Mouse (Mus musculus) mesoderm, embryonic 11.5 days (tissue): ENCODE results near the gene Slc39a13.

ENCODE experiments used
- DNase-seq: peaks from one replicate; pipeline ENCODE4 v3.0.0-alpha.2; 2012; ENCODE audit warnings: low read depth, low spot score

Gene Slc39a13

DNA sequence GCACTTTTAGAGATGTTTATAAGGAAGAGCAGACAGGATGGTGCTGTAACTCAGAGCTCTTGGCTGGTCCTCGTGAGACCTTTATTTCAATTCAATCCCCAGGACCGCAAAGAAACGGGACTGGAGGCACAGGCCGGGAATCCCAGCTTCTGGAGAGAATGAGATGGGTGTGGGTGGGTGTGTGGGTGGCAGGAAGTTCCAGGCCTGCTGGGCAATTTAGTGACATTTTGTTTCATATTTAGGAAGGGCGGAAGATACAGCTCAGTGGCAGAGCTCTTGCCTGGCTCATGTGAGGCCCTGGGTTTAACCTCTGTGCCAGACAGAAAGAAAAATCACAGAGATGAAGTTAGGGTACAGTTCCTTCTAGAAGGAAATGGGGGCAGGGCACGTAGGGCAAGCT is 20.0 kb upstream of the Slc39a13 start:
- DNase-seq, result no peak

DNA sequence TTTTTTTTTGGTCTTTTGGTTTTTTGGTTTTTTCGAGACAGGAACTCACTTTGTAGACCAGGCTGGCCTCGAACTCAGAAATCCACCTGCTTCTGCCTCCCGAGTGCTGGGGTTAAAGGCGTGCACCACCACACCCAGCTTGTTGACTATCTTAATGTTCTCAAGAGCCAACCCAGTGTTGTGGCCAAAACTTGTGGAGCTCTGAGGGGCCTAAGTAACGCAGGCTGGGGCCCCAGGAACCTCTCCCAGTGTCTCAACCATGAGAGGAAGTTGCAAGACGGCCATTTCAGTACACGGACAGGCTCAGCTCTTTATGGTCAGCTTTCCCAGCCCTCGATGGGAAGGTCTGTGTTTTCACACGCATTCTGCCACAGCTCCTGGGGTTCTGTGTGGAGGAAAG is 18.8 kb upstream of the Slc39a13 start:
- no peak for DNase-seq

DNA sequence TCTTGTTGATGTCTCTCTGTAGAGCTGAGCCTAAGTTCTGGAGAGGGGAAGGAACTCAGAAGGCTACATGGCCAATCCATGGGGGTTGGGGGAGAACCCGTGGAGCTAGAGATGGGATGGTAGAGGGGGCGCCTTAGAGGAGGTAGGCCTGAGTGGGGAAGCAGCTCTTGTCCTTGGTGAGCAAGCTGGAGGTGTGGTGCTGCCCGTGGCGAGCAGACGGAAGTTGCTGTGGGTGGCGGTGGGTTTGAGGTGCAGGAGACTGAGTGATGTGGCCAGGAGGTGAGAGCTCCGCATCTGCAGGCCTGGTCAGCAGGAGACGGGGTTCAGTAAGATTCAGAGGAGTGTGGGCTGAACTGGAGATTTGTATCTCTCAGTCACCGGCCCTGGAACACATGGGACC is 17.2 kb upstream of the Slc39a13 start:
- DNase-seq, result no peak

DNA sequence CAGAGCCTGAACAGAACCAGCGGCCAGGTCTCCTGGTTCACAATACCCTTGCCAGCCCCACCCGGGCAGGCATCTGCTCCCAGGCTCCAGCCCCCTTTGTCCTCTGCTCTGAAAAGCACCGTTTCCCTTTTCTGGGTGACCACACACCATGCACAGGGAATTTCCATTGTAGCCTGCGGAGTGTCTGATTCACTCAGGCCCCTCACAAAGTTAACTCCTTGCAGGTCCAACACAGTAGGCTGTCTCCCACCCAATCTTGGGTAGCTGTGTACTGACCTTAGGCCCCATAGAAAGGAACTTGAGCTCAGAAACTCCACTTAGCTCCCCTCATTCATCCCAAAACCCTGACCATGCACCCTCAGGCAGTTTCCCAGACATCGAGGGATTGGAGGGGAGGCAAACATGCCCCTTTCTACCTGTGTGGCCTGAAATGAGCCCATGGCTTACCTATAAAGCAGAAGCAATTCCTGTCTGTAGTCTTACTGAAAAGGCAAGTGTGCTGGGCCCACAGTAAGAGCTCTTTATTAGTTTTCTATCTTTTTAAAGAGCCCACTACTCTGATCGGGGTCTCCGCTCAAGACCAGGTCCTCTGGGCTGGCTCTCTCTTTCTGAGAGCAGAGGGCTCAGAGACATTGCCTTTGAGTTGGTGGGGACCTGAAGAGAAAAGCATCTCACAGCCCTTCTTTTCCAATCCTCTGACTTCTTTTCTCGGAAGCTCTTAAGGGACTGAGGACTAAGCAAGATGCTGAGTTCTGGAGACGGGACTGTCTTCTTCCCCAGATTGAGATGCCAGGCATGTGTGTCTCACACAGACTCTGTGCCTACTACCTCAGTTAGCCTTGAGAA is 16.4 kb upstream of the Slc39a13 start:
- DNase-seq, result no peak

DNA sequence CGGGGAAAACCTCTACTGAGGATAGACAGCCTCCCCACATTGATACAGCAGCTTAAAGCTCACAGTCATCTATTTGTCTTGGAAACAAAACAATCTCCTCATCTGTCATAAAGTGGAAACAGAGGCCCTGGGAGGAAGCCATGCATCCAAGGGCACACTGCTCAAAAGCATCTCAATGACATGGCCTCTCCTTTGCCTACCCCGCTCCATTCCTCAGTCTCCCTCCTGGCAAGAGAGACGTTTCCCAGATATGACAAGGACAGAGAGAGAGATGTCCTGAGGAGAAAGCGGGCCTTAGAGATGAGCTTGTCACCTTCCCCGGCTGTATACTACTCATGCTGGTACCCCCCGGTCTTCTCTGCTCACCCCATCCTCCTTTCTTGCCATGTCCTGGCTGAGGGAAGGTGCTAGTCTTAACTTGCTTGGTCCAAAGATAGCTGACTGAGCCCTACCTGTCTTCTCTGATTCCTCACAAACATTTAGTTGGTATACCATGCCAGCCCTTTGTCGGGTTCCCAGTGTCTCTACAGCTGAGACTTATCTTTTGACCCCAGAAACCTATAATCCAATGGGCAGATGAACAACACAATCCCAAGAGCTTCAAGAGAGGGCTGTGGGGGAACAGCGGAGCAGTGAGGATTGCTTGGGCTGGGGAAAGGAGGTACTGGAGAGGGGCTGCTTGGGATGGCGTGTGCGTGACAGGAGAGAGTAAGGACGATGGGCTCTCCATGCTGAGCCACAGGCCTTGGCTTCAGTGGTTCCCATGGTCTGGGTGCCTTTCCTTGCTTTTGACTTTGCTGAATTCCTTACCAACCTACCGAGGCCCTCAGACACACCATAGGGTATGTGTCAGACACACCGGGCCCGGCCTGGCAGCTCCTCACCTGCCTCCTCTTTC is 15.5 kb upstream of the Slc39a13 start:
- DNase-seq, result no peak

DNA sequence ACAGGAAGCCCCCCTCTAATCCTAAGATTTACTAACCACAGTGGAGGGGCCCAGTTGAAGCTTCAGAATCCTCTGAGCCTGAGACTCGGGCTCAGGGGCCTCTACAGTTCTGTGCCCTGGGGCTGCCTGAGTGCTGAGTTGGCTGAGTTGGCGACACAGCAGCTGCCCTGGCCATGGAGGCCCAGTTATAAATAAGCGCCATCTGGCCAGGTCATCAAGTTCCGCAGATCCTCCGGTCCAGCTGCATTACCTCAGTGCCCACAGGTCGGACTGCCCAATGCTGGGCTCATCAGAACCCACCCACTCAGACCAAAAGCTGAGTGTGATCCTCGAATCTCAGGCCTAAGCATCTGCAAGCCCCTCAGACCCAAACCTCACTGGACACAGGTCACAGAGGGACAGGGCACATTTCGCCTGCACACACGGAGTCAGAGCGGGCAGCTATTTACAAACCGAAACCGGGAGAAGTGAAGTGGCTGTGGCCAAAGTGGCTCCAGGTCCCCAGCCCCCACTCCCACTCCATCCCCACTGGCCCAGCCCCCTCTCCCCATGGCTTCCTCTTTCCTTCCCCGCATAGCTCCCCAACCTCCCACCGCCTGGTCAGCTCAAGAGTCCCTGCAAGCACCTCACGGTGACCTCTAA is 14.1 kb upstream of the Slc39a13 start:
- DNase-seq, result no peak

DNA sequence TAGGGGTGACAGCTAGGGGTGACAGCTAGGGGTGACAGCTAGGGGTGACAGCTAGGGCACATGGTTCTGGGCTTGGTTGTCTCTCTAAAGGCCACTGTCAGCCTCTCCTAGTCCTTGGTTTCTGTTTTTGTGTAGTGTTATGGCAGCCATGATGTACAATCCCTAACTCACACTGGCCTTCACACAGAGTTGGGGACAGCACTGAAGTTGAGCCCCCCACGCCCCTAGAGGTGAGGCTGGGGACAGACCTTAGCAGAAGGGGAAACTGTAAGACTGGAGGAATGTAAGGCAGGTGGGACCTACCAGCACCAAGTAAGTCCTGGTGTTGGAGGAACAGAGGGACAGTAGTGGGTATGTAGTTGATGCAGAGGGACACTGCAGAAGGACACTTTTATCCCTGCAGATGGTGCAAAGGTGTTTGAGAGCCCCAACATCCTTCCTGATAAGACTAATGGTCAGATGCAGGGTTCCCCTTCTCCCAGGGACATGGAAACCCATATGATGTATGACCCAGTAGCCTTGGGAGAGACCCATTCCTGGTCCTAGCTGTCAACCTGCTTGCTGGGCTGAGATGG is 13.2 kb upstream of the Slc39a13 start:
- no peak for DNase-seq

DNA sequence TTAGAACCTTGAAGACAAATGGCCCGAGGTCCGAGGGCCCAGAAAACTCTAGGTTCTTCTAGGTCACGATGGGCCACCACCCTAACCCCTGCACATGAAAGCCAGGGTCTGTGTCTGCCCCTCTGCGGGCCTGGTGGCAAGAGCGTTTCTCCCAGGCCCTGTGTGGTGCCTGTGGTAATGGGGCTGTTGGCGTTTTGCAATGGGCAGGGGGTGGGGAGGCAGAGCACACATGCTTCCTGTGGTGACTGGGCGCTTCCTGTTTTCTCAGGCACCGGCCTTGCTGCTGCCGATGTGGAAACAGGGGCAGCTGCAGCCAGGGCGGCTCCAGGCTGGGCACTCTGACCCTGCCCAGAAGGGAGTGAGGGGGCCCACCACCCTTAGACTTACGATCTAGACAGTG is 12.6 kb upstream of the Slc39a13 start:
- no peak for DNase-seq

DNA sequence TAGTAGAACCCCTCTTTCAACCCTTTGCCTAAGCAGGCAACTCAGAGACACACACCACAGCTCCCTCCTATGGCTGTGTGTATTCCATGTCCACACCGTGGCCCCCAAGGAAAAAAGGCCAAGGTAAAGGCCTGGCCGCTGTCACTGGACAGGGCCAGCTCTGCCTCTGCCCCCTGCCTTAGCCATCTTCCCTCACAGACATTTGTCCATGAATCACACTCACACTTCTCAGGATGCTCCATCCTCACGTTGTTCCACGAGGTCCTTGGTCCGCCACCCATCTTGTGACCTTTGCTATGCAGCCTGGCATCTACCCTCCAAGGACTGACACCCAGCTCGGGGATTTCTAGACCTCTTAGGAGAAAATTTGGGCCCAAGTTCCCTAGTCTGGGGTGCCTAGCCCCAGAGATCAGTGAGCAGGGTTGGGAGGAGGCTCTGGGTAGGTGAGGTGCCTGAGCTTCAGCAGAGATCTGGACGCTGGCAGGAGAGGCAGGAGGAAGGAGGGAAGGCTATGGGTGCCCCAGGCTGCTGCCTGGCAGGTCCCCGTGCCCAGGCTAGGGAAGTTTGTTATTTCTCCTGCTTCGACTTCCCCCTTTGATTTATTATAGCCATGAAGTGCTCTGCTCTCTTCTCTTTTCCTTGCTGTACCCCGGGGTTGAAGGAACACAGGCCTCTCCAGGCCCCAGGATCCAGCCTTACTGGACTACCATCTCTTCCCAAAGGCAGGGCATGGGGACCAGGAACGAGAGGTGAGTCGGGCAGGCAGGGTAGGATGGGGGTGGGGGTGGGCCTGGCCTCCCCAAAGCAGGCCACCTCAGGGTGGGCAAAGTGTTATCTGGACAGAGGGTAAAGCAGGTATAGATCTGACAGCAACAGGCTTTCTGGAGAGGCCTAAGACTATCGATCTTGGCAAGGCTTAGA is 11.8 kb upstream of the Slc39a13 start, which contains the start of gene Spi1:
Gene Spi1 (plus strand): TSS at position 616 of the 921 bp plus-strand sequence.
- no peak for DNase-seq

DNA sequence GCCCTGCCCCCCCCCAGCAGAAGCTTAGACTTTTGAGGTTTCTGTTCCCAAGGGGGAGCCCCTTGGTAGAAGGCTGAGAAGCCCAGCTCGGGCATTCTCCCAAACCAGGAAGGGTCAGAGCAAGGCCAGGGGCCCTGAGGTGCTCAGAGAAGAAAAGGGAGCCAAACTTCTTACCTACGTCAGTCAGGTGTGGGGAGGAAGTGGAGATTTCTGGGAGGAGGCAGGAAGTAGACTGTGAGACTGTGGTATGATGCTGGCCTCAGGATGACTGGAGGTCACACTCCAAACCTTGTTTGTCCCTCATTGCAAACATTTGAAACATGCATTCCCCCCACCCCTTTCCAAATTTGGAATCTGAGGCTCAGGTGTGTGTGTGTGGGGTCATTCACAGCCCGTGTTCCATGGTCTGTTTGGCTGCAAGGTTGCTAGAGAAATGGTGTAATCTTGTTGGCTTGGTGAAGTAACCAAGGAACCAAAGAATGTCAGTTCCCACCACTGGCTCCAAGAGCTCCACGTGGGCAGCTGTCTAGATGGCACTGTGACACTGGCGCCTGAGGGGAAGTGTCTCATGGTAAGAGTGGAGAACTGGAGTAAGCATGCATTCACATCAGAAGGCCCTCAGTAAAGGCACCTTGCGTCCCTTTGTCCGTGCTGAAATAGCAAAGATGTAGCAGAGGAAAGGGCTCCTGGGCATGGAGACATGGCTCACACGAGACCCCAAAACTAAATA is 10.7 kb upstream of the Slc39a13 start:
- no peak for DNase-seq

DNA sequence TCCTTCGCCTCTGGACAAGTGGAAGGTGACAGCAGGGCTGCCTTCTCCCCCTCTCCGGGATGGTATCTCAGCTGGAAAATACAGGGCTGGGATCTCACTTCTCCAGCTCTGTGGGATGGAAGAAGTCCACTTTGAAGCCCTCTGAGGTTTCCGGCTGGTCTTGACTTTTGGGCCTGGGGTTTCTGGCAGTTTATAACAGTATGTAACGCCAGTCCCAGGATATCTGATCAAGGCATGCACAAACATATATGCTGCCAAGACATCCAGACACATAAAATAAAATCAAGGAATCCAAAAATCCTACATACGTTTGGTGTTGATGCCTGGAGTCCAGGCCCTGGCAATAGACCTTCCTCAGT is 8.8 kb upstream of the Slc39a13 start:
- DNase-seq, result no peak

DNA sequence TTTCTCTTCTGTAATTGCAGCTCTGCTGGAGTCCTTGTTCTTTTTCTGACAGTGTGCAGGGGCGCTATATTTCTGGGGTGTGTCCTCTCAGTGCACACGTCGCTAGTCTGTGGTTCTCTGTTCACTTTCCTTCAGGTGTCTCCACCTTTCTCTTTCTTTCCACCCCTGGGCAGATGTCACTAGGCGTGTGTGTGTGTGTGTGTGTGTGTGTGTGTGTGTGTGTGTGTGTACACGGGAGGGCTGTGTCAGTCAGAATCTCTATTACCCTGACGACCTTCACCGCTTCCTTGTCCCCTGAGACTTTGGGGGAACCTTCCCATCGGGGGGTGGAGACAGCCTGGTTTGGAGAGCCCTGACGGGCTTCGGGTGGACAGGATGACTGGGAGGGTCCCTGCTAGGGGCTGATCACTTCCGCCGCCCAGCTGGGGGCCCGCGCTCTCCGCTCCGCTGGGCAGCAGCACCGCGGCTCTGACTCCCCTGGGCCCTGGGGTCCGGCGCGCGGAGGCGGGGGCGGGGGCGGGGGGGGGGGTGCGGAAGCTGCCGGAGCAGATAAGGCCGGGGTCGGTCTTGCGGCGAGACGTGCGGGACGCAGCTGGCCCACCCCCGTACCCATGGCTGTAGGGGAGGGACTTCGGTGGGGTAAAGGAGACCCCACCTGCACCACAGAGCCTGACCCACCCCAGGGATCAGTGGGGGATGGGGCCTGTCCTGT is 8.3 kb upstream of the Slc39a13 start:
- peak; percentile 41 for DNase-seq

DNA sequence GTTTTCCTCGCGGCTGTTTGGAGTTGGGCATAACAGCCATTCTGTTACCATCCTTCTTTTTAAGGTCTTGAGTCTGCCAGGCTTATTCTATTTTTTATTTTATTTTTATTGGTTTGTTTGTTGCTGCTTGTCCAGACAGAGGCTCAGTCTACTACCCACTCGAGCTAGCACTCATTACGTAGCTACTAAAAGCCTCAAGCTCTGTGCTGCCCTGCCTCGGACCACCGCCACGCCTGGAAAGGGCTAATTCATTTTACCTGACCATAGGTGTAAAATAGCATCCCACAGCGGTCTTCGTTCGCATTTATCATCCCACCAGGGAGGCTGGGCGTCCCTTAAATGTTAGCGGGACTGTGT is 7.7 kb upstream of the Slc39a13 start:
- no peak for DNase-seq

DNA sequence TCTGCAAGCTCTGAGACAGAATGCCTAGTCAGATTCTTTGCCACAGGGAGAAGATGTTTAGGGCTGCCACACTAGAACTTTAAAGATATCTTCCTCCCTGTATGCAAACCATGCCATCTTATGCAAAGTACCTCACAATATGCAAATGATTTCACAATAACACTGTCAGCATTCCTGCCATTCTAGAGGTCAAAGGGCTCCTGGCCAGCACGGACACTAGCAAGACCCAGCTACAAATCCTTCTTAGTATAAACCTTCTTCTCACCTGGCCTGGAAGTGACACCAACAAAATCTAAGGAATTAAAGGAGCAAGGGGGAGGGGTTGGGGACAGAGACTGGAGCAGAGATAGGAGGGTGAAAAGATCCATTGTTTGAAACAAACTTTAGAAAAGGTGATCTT is 1.9 kb upstream of the Slc39a13 start:
- DNase-seq, result no peak

DNA sequence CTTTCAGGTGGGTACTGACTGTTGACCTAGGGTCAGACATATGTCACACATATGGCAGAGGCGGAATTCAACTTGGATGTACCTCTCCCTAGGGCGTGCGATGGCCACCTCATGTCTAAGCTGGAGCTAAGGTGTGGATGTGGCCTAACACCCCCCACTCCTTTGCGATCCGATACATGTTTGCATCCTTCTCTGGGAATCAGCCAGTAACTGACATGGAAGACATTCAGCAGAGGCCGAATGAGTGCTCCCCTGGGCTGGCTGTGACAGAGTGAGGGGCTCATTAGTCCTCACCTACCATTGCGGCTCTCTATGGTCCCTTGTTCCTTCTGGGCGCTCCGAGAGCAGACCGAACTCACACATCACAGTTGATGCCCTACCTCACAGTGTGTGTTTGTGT is 842 bp upstream of the Slc39a13 start:
- DNase-seq, result no peak

DNA sequence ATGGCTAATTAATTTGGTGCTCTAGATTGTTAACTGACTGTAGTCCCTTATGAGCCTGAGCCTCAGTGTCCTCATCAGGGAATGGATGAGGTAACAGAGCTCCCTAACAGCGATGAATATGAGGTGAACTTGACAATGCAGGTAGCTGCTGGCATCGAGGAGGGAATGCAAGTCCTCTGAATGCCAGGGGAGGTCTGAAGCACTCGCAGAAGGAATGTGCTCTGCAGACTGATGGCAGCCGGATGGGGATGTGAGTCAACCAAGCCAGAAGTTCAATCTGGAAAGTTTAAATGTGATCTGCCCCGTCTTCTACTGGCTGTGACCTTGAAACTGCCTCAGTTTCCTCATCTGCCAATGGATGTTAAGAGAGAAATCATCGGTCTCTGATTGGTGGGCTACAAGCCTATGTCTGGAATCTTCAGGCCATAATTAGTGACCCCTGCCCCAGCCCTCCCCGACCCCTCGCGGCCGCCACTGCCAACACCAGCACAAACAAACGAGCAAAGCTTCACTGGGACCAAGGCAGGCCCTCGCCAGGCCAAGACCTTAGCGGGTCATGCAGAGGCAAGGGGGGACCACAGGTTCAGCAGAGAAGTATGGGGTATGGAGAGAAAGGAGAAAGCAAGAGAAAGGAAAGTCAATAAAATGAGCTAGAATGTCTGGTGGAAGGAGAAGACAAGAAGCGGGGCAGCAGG is 764 bp downstream of the Slc39a13 start:
- peak; percentile 39 for DNase-seq

DNA sequence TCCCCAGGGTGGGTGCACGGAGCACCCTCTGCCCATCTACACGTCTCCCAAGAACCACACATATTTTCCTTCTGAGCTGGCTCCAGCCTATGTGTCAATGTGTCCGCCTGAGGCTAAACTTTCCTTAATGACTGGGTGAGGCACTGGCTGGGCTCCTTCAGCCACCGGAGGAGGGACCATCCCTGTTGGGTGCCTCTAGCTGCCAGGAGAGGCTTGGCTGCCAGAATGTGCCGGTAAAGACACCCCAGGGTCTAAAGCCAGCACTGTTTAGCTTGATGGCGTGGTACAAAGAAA is 1.4 kb downstream of the Slc39a13 start:
- no peak for DNase-seq

DNA sequence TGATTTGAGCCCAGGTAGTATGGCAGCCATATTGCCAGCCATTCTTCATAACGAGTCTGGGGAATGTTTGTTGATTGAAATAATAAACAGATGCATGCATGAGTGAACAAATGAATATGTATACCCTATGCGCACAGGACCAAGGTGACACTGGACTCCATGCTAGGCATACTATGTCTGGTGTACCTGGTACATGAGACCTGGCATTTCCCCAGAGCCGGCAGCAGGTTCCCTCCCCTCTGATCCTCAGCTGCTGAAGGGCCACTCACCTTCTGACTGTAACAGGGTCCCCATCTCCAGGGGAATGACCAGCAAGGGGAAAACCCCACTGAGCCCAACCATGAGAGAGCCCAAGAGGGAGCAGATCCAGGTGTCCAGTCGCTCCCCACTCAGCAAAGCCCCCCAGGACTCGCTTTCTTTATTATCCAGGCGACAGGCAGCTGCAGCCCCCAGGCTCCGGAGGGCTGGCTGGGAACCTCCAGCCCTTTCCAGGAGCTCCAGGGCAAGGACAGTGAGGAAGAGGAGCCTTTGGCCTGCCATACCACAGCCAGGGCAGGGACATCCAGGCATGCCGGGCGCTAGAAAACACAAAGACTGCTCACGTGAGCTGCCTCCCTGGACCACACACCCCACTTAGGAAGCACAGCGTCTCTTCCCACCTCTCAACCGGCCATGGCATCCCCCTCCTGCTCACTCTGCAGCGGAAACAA is 1.9 kb downstream of the Slc39a13 start:
- no peak for DNase-seq

DNA sequence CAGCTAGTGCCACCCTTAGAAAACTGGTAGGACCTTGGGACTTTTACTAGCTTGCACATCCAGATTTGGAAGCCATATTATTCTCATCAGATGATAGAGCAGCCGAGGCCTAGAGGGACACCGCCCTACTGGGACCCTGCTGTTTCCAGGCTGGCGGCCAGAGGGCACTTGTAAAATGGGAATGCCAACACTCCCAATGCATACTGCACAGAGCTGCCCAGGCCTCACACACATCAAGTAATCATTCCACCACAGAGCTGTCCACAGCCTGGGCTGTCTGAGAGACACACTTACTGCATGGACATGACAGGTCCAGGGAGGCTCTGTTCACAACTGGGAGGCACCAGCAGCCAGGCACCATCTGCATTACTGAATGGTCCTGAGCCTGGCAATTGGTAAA is 3.8 kb downstream of the Slc39a13 start:
- no peak for DNase-seq
